Mouse (Mus musculus) A20 (cell line): ENCODE results near the gene Tmem179b.

Experiments
- DNase-seq: peaks from one replicate; pipeline ENCODE4 v3.0.0-alpha.2; 2011; ENCODE audit warnings: low read depth, low spot score

Tmem179b gene

GRCm38 (mm10) chr19:8774086-8774835 is at the start of gene Tmem179b:
TSS of gene Tmem179b (minus strand) at chr19:8774467.
- peak; percentile 96 for DNase-seq

GRCm38 (mm10) chr19:8822696-8823095 is 48.4 kb upstream of the Tmem179b start:
- DNase-seq: no peak

GRCm38 (mm10) chr19:8821146-8821545 is 46.9 kb upstream of the Tmem179b start:
- peak; percentile 26 for DNase-seq

- DNase-seq: no peak
Observed at GRCm38 (mm10) chr19:8820424-8820956, 46.2 kb upstream of the Tmem179b start.

- DNase-seq: peak; percentile 100
Observed at GRCm38 (mm10) chr19:8819596-8820423, 45.5 kb upstream of the Tmem179b start, which contains the start of gene Hnrnpul2. TSS of gene Hnrnpul2 (plus strand) at chr19:8820010.

- DNase-seq: peak; percentile 98
Observed at GRCm38 (mm10) chr19:8818801-8819595, 44.7 kb upstream of the Tmem179b start, which contains the start of gene Ttc9c. TSS of gene Ttc9c (minus strand) at chr19:8819333.

GRCm38 (mm10) chr19:8818301-8818798 is 44.1 kb upstream of the Tmem179b start:
- DNase-seq: peak; percentile 54

- no peak for DNase-seq
Observed at GRCm38 (mm10) chr19:8817001-8817400, 42.7 kb upstream of the Tmem179b start.

- no peak for DNase-seq
Observed at GRCm38 (mm10) chr19:8815812-8816211, 41.5 kb upstream of the Tmem179b start.

- peak; percentile 82 for DNase-seq
Observed at GRCm38 (mm10) chr19:8806810-8807209, 32.5 kb upstream of the Tmem179b start.

- no peak for DNase-seq
Observed at GRCm38 (mm10) chr19:8803879-8804660, 29.8 kb upstream of the Tmem179b start.

GRCm38 (mm10) chr19:8803204-8803780 is 29.0 kb upstream of the Tmem179b start:
- DNase-seq: no peak

GRCm38 (mm10) chr19:8802130-8802821 is 28.0 kb upstream of the Tmem179b start, which contains the start of gene Zbtb3:
TSS of gene Zbtb3 (plus strand) at chr19:8802555.
- peak; percentile 98 for DNase-seq

- peak; percentile 21 for DNase-seq
Observed at GRCm38 (mm10) chr19:8798947-8799315, 24.7 kb upstream of the Tmem179b start.

GRCm38 (mm10) chr19:8798264-8798946 is 24.1 kb upstream of the Tmem179b start, which contains the start of gene Polr2g:
TSS of gene Polr2g (minus strand) at chr19:8798577.
- DNase-seq: peak; percentile 95

GRCm38 (mm10) chr19:8790171-8790570 is 15.9 kb upstream of the Tmem179b start:
- no peak for DNase-seq

GRCm38 (mm10) chr19:8789171-8789570 is 14.9 kb upstream of the Tmem179b start:
- no peak for DNase-seq

- DNase-seq: no peak
Observed at GRCm38 (mm10) chr19:8788521-8788920, 14.3 kb upstream of the Tmem179b start.
